Mouse (Mus musculus) left cerebral cortex, adult 8-10 months (tissue): ENCODE measurements at regions not wholly inside any gene's neighbourhood (a gene's known extent, or its start where the extent isn't known, plus 50 kb on each side); places are given as distances from the start of the nearest gene placed in this dataset.

Experiments used
- DNase-seq, 2 experiments: peaks; one replicate each; pipeline ENCODE4 v3.0.0; 2022; ENCODE audit warnings: low spot score in 2 of 2

DNA sequence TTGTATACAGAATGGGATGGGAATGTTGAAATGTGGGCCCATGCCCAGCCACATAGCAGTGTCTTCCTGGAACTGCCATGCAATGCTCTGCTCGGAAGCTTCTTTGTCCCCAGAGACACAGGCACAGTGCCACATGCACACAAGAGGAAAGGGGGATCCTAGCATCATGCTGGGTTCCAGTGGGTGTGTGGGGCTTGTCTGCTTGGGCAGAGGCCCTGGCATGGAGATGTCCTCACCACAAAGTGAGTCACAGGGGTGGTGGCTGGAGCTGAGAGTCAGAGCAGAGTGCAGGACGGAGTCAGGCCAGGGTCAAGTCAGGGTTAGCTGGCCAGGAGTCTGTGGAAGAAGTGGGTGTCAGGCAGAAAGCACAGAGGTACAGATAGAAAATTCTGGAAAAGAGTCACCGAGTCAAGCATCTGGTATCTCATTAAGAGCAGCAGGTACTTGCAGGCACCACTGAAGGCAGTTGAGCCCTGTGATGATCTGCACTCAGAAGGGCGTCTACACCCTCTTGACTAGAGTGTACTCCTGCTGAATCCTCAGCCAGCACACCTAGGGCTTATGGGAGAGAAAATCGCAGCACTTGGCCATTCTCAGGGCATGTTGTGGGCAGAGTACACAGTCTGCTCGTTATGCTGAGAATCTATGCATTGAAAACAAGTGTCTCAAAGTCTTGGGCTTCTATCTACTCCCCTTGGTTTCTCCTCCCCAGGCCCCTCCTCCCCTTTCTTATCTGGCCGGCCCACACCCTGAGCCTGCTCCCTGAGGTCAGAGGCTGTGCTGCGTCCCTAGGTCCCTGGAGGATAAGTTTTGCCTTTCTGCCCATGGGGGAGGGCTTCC lies 85.3 kb downstream of the Ackr3 start:
- DNase-seq = no peak

DNA sequence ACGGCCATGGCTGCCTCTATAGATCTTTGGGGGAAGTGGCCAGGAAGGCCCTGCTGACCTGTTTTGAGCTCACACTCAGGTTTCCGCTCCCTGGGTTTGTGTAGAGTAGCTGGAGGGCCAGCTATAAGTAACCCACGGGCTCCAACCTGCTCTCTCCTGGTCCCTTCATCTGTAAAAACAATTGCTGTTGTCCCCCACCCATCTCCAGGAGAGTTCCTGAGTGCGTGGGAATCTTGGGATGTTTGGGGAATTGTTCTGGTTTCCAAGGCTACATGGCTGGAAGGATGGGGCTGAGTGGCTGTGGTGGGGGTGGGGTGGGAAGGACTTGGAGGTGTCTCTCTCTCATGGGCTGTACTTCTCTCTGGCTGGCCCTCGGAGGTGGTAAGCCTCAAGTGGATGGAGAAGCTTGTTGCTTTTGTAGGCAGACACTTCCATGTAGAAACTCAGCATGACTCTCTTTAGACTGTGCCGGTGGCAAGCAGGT lies 86.0 kb downstream of the Ackr3 start:
- DNase-seq = no peak

DNA sequence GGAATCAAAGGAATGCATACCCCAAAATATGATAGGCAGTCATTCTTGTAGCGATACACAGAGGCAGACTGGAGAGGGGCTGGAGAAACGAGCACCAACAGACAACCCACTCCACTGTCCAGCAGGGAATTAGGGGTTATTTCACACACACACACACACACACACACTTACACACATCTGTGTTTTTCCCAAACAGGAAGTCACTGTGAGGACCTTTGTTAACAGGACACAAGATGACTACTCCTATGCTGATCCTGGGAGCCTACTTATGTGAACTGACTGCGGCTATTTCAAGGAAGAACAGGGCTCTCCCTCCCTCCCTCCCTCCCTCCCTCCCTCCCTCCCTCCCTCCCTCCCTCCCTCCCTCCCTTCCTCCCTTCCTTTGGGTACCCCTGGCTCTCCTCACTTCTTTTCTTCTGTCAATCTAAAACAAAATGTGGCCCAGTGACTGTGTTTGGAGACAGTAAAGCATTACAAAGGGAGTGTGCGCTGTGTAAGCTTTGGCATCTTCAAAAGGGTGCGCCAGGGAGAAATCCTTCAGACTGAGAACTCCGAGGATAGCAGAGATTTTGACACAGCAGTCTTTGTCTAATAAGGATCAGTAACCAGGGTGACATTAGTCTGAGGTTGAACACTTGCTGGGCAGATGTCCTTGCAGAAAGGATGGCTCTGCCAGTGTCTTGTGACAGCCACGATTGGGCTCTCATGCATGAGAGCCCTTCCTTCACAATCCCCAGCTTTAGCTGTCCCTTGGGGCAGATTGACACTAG lies 86.8 kb downstream of the Ackr3 start:
- no peak for DNase-seq

DNA sequence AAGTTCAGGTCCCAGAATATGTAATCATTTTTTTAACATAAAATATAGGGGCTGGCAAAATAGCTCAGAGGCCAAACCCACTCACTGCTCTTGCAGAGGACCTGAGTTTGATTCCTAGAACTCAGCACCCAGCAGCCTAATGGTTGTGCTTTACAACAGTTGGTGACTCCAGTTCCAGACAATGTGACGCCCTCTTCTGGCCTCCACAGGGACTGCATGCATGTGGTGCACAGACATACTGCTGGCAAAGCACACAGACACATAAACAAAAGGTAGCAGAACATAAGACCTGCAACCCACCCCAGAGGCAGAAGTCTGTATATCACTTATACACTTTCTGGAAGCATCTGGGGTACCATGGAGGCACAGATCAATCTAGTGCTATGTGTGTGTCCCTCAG lies 87.5 kb downstream of the Ackr3 start:
- no peak for DNase-seq

DNA sequence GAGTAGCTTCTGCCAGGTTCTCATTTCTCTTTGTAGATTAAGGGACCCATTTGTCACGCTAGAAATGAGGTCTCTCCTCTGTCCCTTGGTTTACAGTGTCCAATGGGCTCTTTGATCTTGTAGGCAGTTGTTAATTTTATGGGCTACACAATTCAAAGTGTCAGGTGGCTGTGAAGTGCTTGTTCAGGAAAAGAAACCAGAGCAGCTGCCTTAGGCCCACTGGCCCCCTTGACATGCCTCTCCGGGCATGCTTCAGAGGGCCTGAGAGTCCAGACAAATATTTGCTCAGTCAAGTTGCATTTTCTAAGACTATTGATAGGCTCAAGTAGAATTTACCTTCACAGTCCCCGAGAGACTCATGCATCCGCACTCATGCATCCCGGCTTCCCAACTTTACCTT lies 94.0 kb downstream of the Ackr3 start:
- no peak for DNase-seq

DNA sequence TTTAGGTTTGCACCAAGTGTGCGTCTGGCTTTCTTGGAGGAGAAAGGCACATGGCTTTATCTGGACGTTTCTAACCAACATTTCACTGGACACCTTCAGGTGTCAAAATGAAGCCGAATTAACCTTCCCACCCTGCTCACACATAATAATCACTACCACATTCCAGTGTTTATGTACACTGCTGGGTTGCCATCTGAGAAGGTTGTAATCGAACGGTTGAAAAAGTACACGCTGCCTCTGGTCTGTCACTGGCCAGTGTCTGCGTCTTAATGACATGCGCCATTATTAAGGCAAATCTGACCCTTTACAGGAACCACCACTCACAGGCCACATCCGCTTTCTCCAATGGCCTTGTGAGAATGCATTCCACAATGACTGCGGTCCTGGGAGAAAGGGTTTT lies 96.4 kb downstream of the Ackr3 start:
- no peak for DNase-seq

DNA sequence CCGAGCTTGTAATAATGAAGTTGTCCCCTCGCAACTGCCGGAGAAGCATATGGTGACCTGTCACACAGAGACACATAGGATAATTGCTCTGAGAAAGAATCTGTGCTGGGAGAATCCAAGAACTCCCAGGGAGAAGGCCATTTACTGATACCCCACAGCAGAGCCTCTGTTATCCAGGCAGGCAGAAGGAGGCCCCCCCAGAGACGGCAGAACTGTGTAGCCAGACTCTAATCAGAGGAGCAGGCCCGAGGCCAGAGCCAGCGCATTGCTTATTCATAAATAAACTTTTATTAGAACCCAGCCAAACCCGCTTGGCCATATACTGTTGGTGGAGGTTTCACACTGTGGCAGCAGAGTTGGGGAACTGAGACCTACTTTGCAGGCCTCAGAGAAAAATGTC lies 100.6 kb downstream of the Ackr3 start:
- DNase-seq = no peak

DNA sequence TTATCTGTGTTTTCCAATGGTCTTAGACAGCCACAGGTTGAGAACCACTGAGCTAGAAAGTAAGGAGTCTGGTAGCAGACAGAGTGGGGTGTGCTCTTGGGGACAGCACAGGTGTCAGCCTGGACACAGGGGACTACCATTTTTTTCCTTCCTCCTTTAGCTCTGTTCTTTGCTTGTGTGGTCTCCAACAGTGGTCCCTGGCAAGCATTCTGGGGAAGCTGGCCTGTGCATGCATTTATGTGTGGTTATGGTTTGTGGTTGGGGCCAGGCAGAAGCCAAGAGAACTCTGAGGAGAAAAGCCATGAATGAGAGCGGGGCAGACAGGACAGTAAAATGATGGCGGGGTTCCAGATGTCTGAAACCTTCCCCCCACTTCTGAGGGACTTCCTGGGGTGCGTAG lies 107.2 kb downstream of the Ackr3 start:
- DNase-seq = no peak

DNA sequence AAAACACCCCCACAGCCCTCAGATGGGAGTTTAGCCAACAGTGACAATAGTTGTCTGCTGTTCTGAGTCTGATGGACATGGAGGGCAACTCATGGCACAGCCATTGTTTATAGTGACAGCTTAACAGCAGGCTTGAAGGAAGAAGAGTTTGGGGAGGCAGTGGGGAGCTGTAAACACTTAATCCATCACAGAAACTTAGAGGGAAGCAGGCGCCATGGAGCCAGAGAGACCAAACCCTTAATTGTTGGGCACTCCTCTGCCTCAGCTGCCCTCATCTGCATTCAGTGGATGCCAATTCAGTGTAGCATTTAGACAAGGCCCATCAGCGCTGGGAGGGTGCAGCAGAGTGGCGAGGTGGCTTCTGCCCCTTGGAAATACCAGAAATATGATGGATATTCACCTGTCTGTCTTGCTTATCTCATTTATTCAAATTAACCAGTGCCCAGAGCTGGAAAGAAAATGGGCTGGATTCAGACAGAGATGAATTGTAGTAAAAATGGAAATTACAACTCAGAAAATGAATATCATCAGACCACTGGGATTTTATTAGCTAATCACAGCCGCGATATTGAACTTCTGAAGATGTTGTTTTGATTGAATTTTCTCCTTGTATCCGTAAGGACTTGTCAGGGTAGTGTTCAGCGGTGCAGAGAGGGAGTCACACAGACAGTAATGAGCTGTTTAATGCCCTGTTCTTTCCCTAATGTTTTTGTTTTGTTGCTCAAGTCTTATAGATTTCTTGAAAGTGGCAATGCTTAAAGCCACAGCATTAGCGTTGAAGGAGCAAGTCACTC lies 108.1 kb downstream of the Ackr3 start:
- DNase-seq = no peak

DNA sequence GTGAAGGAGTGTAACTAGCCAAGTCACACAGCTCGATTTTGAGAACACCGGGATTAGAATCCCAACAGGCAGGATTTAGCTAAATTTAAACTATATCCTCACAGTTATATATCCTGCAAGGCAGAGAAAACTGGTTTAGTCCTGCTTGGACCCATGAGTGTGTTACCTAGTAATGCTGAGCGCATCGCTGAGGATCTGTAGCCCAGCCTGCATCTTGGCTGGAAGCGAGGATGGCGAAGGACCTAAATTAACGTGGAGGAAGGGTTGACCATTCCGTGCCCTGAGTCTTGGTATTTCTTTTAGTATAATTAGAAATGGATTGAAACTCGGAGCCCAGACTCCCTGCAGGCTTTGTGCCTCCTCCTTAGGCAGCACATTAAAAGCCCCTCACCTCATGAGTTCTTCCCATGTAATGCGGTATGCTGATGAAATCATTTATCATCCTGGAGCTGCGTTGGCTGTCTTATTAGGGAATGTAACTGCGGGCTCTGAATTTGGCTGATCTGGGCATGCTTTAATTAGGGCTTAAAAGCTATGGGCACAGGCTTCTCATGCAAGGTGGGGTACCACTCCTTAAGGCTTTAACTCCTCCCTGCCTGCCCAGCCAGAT lies 110.1 kb downstream of the Ackr3 start:
- DNase-seq = no peak

DNA sequence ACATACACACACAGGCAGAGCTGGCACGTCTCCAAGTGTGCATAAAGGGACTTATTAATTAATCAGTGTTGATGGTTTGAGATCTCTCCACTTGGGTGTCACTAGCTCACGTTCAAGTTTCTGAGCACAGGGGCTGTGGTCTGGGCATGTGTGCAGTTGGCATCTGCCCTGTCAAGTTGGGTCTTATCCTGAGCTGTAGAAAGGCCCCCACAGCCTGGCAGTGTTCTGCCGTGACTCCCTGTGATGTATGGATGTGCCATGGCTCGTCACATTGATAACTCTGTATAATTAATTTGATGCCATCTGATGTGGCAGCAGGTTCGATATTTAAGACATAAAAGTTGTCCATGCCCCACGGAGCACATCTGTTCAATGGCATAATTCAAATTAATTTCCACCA lies 114.1 kb downstream of the Ackr3 start:
- no peak for DNase-seq

DNA sequence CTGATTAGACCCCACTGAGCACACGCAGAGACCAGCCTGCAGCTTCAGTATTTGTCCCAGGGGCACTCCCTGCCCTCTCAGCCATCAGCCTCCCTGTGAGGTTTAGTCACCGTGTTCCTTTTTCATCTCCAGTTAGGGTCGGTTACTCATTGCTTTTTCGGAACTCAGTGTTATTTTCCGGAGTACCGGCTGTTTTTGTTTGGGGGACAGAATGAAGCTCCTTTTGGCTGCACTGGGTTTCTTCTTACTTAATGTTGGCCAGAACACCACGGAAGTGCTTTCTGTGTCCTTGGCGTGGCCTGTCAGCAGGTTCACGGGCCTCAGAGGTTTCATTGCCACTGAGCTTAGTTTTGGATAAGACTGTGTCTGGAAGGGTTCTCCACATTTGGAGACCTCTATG lies 114.7 kb downstream of the Ackr3 start:
- no peak for DNase-seq

DNA sequence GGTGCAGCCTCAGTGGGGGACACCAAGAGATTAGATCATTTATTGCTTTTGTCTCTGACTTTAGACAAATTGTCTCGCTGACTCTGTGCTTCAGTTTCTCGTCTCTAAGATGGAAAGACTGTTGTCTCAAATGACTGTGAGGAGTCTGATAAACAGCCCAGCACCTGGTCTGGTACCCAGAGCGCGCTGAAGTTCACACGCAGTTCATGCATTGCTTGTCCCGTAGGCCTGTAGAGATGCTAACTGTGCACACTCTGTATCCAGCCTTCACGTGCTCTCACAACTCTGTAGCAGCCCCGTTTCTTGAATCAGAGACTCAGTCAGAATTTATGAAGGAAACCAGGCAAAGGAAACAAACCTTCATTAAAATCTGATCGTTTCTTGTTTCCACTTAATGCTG lies 116.7 kb downstream of the Ackr3 start:
- no peak for DNase-seq

DNA sequence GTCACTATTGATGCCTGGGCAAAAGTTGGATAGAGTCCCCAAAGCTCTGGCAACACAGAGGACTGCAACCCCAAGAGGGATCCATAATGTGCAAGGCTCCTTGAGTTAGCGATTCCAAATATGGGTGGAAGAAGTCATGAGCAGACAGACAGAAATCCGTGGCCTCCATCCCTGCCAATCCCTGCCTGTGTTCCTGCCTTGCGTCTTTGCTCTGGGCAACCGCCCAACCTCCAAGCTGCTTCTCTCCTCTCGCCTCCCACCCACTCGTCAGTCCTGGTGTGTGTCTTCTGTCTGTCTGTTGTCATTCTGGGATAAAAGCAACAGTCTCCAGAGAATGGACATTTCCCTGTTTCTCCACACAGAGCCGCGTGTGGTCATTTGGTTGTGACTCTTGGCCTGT lies 117.7 kb downstream of the Ackr3 start:
- DNase-seq = no peak

DNA sequence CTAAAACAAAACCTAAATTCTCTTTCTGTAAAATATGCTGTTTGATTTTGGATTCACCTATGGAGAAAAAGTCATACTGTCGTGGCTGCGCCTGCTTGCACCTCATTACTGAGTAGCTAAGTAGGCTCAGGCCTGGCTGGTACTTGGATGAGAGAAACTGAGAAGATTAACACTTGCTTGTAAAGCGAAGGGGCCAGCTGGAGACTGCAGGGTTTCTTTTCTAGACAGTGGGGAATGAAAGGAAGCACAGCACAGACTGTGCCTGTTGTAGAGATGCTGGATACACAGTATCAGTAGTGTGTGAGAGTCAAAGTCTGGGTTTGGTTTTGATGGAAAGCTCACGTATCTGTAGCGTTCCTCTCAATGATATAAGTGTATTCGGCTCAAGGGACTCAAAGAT lies 123.5 kb downstream of the Ackr3 start:
- no peak for DNase-seq

DNA sequence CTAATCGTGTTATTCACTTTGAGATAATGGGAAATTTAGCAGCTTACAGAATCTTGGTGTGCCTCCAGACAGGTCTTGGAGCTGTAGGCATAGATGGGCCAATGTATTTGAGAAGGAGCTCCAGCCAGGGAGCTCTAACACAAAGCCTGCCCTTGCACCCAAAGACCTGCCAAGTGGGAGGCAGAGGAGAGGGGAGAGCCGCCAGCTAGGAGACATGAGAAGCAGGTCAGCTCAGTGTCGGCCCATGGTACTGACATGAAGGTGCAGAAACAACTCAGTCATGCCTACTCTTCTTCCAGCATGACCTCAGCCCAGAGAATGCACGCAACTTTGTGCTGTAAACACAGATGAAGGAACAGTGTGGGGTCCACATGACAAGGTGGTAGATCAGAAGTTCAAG lies 128.8 kb downstream of the Ackr3 start:
- no peak for DNase-seq

DNA sequence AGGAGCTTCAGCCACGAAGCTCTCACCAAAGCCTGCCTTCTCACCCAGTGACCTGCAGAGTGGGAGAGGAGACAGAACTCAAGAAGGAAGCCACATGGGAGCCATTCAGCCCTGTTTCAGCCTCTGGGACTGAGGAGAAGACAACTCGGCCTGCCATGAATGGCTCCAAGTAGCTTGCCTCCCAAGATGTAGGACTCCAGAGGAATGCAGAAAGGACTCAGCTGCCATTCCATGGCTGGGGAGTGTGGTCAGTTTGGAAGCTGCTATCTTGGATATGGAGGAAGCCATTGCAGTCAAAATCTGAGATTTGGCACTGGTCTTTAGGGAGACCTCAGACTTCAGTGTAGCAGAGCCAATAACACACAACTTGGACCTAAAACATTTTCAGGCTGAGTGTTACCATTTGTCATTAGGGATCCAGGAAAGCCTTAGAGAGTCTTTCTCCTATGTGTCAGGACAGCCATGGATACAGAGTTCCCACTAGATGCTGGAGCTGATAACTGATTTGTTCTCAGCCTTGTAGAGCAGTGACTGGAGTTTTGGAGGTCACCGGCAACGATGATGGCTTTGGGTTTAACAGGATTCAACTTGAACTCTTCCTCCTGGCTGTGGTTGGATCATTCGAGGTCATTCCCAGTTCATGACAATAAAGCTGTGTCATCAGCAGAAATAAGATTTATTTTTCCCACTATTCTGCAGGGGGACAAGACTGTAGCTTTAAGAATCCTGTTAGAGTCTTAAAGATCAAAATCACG lies 130.1 kb downstream of the Ackr3 start:
- no peak for DNase-seq

DNA sequence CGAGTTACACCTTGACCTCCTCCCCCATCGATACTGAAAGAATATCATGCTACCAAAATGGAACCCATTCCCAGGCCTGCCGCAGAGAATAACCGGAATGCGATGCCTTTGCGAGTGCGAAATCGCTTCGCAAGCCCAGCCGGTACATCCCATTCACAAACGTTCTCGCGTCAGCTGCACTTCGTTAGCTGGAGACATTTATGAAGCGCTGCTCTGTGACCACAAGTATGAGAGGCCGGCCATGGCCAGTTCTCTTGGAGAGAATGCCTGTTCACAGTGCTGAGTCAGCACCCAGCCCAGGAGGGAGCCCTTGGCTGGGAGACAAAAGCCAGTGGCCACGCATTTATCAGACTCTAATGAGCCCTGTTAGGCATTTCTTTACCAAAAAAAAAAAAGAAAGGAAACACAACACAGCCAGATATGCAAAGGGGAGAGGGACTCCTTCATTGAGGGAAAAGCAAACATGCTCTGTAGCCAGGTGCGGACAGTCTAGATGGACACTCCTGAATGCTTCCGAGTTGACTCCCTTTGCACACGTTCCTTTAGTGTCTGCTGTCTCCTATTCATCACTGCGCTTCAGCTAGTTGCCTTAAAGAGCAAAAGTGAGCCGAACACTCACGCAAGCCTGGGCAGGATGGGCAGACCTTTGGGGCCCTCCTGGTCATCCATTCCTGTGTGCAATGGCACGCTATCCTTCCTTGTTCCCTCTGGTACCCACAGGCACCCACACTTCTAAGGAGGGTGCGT lies 131.4 kb downstream of the Ackr3 start:
- no peak for DNase-seq

DNA sequence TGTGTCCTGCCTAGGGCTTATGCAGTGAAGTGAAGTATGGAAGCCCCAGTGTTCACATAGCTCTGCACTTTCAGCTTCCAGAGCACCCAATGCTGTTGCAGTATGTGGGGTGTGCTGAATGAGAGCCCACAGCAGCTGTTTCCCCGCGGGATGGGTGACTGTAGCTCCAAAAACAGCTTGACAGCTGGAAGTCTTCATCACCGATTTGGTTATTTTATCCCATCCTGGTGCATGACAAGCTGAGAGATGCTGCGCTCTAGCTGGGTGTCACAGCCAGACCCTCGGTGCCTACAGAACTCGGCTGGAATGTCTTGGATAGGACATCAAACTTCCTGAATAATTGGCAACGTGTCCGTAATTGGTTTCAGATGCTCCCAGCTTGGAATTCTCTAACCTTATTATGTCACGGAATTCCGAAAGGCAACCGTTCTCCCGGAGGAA lies 134.1 kb downstream of the Ackr3 start:
- no peak for DNase-seq

DNA sequence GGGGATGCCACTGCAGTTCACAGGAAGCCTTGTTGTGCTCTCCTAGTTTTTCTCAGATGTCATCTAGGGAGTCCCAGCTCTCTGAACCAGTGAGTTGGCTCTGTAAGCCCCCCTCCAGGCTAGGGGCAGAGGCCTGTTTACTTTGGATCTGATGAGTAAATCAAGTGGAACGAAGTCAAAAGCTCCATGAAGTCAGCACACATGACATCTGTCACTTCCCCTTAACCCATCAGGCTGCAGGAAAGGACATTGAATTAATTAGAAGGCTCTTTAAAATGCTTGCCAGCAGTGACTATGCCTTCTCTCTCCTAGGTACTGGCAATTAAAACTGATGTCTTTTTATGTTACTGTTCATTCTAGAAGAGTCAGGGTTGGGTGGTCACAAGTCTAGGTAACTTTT lies 138.6 kb downstream of the Ackr3 start:
- no peak for DNase-seq
